Mouse (Mus musculus) urinary bladder, postnatal 25 days (tissue): ENCODE data around the gene Dmd.
A peak's percentile ranks its signal among the peaks of the same experiment; 100 is the strongest.

Experiments
- DNase-seq: peaks from one replicate; pipeline ENCODE4 v3.0.0; 2022; ENCODE audit warnings: low spot score

The Dmd gene

GRCm38 (mm10) chrX:85048141-85049110 lies 2099.8 kb downstream of the Dmd start:
- peak; percentile 35 for DNase-seq

DNA sequence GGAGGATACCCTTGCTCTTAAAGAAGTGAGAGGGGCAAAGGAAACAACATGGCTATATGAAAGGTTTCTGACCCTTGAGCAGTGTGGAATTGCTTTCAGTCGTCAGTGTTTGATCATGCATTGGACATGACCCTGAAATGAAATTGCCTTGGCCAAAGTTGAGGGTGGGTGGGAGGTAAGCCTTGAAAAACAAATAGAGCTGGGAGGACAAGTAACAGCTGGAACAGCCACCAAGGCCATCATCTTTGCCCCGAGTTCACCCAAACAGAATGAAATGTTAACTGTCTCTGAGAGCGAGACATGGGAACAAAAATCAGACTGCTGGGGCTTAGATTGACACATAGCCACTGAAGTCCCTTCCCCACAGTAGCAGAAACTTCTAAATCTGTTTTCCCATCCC lies 2100.9 kb downstream of the Dmd start:
- no peak for DNase-seq

DNA sequence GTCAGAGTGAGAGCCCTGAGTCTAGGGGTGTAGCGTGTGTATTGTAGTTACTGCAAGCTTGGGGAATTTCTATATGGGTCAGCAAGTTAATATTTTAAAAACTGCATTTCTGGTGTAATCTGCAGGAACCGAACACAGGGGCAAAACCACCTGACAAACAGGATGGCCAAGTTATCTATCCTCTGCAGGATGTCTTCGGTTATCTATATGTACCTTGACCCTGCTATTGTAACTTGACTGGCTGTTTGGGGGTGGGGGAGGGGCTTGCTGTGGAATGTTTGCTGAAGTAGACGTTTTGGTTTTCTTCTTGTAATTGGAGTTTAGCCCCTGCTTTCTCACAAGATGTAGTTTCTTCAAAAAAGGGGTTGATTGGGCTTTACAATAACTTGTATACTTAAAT lies 2124.9 kb downstream of the Dmd start:
- no peak for DNase-seq

DNA sequence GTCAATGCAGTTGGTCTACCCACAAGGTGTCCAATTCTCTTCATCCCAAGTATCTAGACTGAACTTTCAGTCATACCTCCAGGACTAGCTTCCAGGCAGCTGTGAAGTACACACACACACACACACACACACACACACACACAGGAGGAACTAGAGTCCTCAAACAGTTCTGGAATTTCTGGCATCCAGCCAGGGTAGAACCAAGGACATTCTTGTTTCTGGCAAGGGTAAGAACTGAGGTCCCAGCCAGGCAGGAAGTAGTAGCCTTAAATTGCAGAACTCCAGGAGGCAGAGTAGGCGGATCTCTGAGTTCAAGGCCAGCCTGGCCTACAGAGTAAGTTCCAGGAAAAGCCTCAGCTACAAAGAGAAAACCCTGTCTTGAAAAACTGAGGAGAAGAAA lies 2128.2 kb downstream of the Dmd start:
- DNase-seq, result no peak

DNA sequence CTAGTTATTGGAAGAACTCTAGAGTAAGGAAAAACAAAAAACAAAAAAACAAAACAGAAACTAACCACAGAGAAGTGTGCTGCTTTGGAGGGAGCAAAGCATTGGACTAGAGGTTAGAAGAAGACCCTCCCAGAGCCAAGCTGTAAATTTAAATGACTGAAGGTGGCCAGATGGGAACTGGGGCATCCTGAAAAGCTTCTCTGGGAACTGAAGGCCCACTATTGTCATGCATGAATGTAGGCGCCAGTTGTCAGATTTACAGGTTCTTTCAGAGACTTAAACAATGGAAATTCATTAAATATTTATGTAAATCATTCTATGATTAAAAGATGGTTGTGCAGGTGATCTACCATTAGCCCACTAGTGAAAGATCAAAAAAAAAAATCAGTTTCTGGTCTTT lies 2128.9 kb downstream of the Dmd start:
- DNase-seq, result no peak

DNA sequence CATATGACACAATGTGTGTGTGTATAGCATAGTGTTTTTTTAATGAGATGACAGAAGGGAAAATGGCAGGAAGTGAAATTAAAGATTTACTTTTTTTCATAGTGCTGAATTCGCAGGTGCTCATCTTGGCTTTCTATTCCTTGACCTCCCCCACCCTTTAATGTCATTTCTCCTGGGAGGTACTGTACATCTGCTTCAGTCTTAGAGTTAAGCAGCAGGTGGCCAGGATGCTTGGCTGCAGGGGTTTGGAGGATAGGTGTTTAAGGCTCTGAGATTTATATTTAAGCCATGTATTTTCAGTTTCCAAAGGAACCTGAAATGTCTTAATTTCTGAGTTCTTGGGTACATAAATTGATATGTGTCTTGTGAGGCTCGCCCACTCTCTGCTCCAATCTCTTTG lies 2130.5 kb downstream of the Dmd start:
- DNase-seq, result no peak

GRCm38 (mm10) chrX:85084237-85085153 lies 2135.8 kb downstream of the Dmd start:
- DNase-seq, result no peak

DNA sequence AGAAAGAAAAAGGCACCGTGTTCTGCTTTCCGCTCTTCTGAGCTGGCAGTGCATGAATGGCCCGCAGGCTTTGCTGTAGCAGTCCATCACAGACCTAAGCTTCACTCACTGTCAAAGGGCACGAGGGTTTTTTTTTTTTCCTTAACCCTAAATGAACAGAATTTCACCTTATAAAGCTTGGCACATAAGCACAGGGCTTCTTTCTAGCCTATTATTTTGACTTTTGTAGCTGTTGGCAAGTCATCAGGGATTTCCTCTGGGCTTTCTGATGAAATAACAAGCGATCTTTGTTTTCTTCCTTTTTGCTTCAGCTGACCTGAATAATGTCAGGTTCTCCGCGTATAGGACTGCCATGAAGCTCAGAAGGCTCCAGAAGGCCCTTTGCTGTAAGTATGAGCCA lies 2140.8 kb downstream of the Dmd start:
- no peak for DNase-seq

- DNase-seq, result no peak
These were observed 2144.7 kb downstream of the Dmd start for GRCm38 (mm10) chrX:85093354-85093753.

GRCm38 (mm10) chrX:85098691-85099090 lies 2150.0 kb downstream of the Dmd start:
- DNase-seq, result no peak

GRCm38 (mm10) chrX:85112418-85112817 lies 2163.7 kb downstream of the Dmd start:
- DNase-seq, result no peak

GRCm38 (mm10) chrX:85132706-85133105 lies 2184.0 kb downstream of the Dmd start:
- DNase-seq, result no peak

- DNase-seq, result no peak
These were observed 2188.6 kb downstream of the Dmd start for GRCm38 (mm10) chrX:85137293-85137692.

GRCm38 (mm10) chrX:85171264-85171663 lies 2222.6 kb downstream of the Dmd start:
- no peak for DNase-seq

DNA sequence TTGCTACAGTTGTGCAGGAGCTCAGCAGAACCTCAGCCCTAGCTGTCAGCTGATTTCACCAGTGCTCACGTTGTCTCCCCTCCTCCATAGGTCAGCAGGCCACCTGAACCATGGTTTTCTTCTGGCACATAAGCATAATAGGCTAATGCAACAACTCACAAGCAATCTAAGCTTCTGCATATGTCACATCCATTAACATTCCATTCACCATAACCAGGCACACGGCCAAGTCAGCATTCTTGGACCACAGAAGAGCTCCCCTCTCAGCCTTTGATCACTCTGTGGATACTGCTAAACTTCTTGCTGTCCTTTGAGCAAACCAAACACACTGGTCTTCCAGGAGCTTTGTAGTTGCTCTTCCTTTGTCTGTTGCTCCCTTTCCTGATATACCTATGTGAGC lies 2238.9 kb downstream of the Dmd start:
- DNase-seq, result no peak

DNA sequence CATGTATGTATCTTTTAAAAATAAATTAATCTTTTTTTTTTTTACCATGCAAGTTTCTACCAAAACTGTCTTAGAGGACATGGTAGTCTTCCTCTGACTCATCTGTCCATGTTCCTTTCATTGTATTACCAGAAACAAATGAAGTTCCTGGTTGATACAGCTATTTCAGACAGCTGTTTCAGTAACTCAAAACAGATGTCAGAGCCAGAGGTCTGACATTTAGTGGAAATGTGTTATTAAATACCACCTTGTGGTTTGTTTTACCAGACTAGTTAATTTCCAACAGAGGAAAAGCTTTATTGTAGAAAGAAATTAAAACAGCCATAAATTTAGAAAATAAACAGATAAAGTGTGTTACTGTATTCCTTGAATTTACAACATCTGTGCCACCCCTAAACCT lies 2245.2 kb downstream of the Dmd start:
- DNase-seq, result no peak

- no peak for DNase-seq
These were observed 2249.0 kb downstream of the Dmd start for GRCm38 (mm10) chrX:85197688-85198087.

DNA sequence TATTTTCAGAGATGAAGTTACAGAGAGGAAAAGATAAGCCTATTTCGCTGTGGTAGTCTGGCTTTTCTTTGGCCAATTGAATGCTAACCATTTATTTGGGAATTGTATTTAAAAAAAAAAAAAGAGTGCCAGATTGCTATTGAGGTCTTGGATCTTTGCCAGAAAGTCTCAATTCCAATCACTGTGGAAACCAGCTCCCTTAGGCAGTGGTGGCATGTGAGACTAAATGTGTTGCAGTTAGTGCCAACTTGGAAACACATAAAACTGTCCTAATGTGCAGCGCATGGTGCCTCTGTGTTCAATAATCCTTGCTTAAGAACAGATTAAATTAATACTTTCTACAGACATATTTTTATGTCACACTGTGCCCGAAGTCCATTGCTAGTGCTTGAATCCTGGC lies 2250.7 kb downstream of the Dmd start:
- no peak for DNase-seq

DNA sequence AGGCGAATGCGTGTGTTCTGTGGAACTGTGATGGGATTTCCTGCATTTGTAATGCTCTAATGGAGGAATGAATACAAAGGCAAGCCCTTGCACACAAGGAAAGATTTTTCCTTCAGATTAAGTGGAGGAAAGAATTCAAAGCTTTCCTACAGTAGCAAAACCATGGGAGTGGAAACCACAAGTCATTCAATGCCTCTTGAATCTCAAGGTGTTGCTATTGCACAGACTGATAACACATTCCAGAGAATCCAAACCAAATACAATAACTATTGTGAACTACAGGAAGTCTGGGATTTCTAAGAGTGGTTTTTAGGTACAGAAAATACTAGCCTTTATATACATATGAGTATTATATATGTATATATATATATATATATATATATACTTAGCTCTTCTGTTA lies 2258.3 kb downstream of the Dmd start:
- no peak for DNase-seq

DNA sequence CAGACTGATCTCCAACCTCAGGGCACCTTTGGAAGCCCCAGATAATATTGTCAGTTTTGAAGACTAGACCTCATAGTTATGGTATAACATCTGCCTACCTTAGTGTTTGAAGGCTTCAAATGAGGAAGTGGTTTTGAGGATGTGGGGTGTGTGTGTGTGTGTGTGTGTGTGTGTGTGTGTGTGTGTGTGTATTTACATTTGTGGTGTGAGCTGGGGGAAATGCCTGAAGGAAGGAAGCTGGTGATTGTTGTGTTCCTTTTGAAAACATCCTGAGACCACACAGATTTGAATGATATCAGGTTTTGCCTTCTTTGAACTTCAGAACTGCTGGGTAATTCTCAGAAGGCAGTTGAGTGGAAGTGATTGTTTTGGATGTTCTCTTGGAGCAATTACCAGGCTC lies 2278.2 kb downstream of the Dmd start:
- no peak for DNase-seq

DNA sequence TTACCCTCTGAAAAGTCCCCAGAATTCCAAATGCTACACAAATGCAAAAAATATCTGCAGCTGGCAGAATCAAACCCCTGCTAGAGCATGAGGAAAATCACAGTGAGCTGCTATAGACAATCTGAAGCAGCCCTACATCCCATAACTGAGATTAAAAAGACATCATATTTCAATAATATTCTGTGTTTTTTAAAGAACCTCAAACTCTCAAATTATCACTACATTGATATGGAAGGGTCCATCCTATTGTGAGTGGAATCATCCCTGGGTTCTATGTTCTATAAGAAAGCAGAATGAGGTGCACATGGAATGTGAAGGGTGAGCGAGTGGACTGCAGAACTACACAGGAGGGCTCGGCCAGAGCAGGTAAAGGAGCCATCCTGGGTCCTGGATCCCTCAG lies 2300.7 kb downstream of the Dmd start, which contains the start of gene Fthl17a:
Gene Fthl17a (plus strand): TSS at position 301 of the 400 bp plus-strand sequence.
- DNase-seq, result no peak
